Mouse (Mus musculus) layer of hippocampus, adult 11-12 months (tissue): ENCODE measurements around the gene Chst14.

Experiments used
- DNase-seq: peaks from one replicate; pipeline ENCODE4 v3.0.0; 2022; ENCODE audit warnings: low spot score

The Chst14 gene

GRCm38 (mm10) chr2:118926361-118926997 is at the start of gene Chst14:
Gene Chst14 (plus strand): TSS chr2:118926496.
- DNase-seq = peak; percentile 57

DNA sequence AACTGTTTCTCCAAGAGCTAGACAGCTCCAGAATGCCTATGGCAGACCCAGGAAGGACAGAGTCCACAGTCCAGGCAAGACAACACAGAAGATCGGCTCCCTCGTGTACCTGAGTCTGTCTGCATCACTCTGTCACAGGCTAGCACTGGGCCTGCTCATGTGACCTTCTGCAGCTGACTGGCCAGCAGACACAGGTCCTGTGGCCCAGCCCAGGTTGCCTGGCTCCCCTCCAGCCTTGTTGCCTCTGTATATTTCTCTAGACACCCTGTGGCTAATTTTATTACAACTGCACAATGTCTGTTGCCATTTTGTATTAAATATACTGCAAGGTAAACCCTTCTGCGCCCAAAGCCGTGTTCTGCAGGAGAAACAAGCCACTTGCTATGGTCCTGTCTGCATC is 45.3 kb upstream of the Chst14 start:
- no peak for DNase-seq

GRCm38 (mm10) chr2:118881956-118882355 is 44.3 kb upstream of the Chst14 start:
- DNase-seq = no peak

- peak; percentile 87 for DNase-seq
Measured at GRCm38 (mm10) chr2:118882840-118883679, 43.2 kb upstream of the Chst14 start.

DNA sequence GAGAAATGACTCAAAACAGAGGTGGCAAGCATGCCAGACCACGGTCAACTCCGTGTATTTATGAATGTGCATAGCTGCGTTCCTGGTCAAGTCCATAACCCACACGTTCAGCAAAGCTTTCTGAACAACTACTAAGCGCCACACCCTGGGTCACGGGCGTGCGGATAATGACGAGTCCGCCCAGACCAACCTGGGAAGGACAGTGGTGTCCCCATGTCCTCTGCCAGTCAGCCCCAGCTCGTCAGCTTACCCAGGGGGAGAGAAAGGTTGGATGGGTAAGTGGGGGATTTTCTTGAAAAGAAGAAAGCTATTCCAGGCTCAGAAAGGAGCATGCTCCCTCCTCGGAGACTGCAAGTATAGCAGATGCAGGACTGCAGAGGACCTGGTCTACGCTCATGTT is 38.9 kb upstream of the Chst14 start:
- DNase-seq = no peak

GRCm38 (mm10) chr2:118887845-118888548 is 38.3 kb upstream of the Chst14 start:
- DNase-seq = no peak

- DNase-seq = no peak
Measured at GRCm38 (mm10) chr2:118891173-118891572, 35.1 kb upstream of the Chst14 start.

GRCm38 (mm10) chr2:118895990-118896913 is 30.0 kb upstream of the Chst14 start:
- peak; percentile 30 for DNase-seq

DNA sequence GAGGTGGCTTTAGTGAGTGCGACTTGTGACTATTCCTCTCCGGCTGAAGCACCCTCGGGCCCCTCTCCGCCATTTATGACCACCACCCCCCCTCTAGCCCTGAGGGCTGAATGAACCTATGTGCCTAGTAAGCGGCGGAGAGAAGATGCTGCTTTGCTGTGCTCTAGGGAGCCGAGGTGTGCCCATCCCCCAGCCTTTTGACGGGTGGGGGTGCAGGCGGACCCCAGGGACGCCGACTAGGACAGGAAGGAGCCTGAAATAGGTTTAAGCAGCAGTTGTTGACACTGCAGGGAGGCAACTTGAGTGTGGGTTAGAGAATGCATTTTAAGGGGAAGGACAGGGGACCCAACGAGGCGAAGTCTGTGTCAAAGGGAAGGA is 29.4 kb upstream of the Chst14 start:
- no peak for DNase-seq

GRCm38 (mm10) chr2:118897392-118897791 is 28.9 kb upstream of the Chst14 start:
- DNase-seq = no peak

DNA sequence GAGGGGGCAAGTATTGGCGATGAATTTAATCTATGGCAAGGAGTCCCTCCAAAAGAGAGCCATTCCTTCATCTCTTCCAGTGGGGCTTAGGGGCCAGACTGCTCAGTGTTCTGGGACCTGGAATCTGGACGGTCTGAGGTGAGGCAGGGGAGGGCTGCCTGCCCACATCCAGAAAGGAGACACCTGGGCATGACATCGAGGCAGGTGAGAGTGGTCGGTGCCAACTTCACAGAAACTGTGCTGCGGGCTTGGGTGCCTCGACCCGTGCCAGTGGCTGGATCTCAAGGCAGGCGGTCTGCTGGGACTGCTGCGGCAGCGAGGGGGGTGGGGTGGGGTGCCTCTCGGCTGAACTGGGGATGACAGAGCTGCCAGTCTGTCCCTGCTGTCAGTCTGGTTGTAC is 28.5 kb upstream of the Chst14 start:
- DNase-seq = no peak

- no peak for DNase-seq
Measured at GRCm38 (mm10) chr2:118898771-118899170, 27.5 kb upstream of the Chst14 start.

- DNase-seq = no peak
Measured at GRCm38 (mm10) chr2:118899306-118899705, 27.0 kb upstream of the Chst14 start.

GRCm38 (mm10) chr2:118899981-118900825 is 26.1 kb upstream of the Chst14 start, which contains the start of gene Bahd1:
Gene Bahd1 (plus strand): TSS chr2:118900377.
- DNase-seq = no peak

DNA sequence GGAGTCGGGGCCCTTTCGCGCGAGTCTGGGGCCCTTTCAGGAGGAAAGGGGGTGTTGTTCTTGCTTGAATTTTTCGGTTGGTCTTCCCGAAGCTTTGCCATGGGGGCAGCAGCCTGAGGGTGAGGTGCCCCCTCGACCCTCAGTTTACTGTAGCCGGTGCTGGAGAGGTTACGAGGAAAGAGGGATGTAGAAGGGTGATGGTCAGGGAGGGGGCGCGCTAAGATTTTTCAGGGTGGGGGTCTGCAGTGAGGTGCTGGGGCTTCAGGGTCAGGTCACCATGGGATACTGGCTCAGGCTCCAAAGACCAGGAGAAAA is 25.5 kb upstream of the Chst14 start:
- DNase-seq = no peak

DNA sequence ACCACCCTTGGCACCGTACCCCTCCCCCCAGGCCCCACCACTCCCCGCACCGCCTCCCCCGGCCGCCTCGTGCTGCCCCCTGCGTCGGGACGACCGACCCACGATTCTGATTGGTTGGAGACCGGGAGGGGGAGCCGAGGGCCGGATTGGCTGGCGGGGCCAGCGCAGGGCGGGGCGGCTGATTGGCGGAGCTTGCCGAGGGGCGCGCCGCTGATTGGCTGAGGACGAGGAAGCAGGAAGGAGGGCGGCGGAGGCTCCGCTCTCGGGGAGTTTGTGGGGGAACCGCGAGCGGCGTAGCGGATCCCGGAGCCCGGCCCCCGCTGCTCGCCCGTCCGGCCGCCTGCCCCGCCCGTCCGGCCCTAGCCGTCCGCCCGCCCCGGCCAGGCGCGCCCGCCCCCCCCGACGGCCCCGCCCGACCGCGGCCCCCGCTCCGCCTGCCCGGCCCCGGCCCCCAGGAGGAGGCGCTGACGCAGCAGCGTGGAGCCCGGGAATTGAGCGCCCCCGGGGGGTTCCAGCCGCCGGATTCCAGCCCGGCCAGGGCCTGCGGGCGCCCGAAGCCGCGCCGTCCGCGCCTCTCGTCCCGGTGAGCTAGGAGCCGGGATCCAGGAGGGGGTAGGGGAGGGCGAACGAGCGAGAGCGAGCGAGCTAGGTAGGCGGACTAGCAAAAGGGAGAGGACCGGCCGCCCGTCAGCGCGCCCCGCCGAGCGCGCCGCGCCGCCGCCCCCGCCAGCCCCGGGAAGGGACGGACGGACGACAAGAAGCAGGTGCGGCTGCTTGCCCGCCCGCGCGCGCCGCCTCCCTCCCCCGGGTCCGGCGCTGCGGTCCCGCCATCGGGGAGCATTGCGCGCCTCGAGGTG is 24.9 kb upstream of the Chst14 start:
- peak; percentile 97 for DNase-seq

DNA sequence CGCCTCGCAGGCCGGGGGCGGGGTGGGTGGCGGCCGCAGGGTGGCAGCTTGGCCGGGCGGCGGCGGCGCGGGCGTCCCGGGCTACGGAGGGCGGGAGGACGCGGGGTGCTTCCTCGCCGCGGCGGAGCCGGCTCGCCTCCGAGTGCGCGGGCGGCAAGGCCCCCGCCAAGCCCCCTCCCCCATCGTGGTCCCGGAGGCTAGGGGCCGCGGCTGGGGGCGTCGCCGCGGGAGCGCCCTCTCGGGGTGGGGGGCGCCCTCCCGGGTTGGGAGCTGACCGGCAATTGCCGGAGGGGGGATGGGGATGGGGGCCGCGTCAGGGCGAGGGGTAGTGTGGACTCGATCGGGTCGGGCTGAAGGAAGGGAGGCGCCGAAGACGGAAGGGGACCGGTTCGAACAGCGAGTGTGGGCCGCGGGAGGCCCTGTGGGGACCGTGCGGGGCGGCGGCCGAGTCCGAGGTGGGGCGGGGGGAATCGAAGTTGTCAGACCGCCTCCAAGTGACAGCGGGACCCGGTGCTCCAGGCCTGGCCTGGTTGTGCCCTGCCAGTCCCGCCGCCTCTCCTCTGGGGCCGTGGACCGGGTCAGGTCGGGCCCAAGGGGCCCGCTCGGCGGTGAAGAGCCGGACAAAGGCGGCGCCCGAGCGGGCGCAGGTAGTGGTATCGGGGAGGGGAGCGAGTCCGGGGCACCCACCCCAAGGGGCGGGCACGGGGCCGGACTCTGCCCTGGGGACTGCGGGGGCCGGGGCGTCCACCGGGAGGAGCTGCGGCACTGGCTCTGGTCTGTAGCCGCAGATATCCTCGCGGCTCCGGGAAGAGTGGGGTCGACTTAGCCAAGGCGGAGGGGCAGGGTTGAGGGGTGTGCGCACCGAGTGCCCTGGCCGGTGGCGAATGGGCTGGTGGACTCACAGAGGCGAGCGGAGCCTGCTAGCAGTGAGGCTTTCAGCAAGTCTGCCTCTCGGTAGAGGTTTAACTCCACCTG is 24.0 kb upstream of the Chst14 start:
- no peak for DNase-seq

DNA sequence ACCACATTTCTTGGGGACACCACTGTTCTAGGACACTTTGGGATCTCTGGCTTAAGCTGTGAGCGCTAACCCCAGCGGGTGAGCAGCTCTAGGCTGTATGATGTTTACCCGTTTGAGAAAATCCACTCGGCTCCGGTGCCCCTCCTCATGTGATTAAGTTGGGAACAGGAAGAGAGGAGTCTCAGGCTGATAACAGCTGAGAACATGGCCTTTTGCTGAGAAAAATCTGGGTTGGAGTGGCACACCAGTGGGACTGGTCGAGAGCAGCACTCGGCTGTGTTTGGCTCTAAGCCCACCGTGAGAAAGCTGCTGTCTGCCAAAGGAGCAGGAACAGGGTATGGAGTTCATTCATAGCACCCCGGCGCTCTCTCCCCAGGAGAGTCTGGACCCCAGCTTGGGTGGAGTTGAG is 23.0 kb upstream of the Chst14 start:
- DNase-seq = no peak
